Mouse (Mus musculus) cerebellum, adult 8-10 months (tissue): ENCODE results near the gene Adamts2.
A peak's percentile ranks its signal among the peaks of the same experiment; 100 is the strongest.

Experiments
- DNase-seq: peaks from one replicate; pipeline ENCODE4 v3.0.0; 2022

Gene Adamts2

DNA sequence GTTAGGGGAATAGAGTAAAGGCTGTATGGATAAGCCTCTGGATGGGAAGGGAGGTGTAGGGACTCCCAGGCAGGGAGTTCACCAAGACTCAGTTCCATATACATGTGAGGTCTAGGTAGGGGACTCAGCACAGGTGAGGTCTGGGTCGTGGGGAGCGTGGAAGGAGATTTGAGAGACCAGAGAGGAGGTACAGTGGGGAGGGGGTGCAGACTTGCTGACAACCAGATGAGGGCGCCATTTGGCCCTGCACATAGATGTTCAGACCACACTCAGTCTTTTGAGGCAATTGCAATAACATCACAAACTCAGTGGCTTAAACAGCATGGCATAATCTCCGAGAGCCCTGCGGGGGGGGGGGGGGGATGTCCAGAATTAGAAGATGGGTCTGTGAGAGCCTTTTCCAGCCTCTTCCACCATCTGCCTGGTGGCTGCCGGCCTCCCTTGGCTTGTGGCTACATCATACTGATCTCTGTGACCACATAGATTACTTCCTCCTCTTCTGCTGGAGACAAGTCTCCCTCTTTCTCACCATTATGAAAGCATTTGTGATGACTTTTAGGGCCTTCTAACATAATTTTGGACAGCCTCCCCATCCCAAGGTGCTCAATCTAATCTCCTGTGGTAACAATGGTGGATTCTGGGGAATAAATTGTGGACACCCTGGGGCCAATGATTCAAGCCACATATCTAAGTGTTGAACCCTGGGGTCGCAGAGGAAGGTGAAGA lies 71.8 kb downstream of the Adamts2 start:
- peak; percentile 46 for DNase-seq

DNA sequence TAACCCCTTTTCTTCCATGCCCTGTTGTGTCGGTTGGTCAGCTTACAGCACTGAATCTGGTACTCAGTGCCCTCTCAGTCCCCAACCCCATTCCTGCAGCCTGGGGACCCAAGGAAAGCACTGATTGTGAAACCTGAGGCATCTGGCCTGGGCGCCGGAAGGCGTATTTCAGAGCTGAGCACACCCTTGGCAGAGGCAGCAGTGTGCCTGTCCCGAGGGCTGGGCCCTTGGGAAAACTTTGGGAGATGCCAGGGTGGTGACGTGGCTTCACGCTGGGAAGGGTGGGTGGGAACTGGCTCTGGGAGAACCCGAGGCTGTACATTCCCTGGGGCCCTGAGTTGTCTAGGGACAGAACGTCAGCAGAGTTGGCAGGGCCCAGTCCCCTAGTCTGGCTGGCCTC lies 72.5 kb downstream of the Adamts2 start:
- DNase-seq: no peak

DNA sequence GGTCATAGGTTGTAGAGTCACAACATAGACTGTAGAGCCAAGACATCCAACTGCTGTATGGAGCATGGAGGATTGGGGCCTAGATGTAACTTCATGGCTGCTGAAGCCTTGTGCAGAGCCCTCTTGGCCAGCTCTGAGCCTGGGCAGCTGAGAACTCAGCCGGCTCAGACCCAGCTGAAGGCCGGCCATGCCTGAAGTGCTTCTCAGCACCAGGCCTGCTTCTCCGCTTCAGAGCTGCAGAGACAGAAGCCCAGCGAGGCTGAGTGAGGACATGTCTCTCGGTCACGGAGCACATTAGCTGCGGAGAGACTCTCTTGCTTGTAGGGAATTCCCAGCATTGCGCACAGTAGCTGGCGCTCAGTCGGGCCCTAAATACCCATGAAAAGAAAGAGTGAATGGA lies 76.8 kb downstream of the Adamts2 start:
- no peak for DNase-seq

DNA sequence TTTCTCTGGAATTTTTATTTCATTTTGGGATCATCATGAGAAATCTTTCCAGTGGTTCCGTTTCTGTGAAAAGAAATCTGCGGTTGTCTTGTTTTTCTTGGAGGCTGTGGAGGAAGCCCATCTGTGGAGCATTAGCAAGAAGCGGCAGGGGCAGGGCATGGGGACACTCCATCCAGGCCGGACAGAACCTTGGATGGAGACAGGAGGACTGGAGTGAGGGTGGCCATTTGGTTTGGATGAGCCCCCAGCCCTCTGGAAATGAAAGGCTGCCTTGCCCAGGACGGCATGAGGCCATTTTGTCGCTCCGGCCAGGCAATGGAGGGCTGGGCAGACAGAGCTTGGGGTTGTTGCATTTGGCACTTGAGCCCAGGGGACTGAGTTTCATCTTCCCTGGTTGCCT lies 80.1 kb downstream of the Adamts2 start:
- no peak for DNase-seq

DNA sequence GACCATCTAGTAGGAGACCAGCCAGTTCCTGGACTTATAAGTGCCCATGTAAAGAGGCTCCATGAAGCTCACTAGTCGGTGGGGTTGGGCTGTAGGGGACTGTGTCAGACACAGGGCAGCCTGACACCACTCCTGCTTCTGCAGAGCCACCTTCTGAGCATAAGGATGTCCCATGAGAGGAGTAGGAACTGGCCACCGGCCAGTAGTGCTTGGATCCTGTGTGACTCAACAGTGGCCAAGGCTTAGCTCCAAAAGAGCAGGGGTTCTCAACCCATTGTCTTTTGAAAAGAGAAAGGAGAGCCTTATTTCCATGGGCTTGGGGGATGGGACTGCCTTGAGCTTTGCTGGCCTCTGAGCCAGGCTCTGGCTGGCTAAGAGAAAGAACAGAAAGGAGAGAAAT lies 81.9 kb downstream of the Adamts2 start:
- DNase-seq: no peak

DNA sequence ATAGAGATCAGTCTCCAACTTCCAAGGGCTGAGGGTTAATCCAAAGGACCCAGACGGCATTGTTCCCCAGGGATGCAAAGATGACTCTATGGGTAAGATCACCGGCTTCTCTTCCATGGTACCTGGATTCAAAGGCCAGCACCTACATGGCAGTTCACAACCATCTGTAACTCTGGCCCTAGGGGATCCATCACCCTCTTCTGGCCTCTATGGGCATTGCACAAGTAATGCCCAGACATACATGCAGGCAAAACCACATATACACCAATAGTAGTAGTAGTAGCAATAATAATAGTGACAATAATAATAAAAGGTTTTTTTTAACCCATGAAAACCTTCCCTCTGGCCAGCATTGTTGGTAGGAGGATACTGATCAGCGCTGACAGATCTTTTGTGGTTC lies 86.7 kb downstream of the Adamts2 start:
- DNase-seq: no peak

DNA sequence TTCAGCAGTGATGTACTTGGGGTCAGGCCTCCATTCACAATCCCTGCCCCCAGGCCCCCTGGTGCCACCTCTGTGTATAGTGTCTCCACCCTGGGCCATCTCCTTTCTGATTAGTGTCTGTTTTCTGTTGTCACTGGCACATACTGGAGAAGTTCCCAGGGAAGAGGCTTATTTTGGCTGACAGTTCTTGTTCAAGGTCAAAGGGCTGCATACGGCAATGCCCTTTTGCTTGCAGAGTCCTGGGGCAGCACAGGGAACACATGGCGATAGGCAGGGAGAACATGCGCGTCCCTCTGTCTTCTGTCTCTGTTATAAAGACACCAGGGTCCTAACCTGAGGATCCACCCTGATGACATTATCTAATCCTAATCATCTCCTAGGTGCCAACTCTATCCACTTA lies 87.8 kb downstream of the Adamts2 start:
- DNase-seq: no peak

DNA sequence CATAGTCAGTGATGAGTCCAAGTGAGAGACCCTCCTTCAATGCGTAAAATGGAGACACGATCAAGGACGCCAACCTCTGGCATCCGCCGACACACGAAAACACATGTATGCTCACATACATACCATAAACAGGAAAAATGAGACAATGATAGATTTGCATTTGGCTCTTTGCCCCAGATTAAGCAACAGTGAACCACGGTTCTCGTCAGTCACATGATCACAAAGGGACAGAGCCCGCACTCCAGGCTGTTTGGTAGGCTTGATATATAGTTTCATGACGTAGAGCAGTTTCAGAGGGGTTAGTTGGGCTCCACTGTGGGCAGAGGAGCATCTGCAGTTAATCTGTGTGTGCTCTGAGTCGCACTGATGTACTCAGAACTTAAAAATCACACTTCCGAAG lies 98.1 kb downstream of the Adamts2 start:
- no peak for DNase-seq

DNA sequence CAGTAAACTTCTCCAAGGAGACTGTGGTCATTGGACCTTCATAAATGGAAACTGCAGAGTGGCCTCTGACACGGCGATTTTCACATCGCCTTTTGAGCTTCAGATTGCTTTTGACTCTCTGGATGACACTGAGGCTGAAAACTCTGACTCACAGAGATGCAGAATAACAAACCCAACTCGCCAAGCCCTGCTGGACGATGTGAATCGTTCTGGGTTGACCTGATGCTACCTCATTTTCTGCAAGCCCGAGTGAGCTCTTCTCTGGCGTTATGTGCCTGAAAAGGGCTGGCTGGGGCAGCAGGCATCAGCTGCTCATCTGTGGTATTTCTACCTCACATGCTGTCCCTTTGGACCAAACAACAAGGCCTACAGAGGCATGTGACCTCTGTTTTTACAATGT lies 98.6 kb downstream of the Adamts2 start:
- no peak for DNase-seq

DNA sequence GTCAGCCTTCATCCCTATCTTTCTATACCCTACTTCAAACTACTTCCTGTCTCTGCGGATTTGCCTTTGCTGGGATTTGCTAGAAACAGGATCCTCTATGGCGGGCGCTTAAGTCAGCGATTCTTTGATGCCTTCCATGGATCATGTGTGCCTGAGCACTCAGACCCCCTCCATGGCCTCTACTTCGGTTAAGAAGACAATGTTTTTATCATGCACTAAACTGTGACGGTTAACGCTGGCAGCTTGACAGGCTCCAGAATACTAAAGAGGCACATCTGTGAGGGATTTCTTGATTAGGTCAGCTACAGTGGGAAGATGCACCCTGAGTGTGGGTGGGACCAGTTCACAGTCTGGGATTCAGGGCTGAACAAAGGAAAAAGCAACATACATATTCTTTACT lies 101.5 kb downstream of the Adamts2 start:
- DNase-seq: no peak

DNA sequence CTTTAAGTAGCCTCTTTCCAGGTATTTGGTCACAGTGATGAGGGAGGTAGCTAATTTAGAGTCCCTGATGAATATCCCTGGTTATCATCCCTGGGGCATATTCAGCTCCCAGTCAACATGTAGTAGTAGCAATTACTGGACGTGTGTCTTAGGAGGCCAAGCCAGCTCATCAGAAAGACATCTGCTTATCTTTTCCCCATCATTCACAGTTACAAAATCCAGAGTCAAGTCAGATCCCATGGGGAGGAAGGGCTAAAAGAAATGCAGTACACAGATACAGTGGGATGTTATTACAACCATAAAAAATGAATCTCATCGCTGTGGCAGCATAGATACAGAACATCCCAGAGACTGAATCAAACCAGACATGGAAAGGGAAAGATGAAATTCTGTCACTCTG lies 102.6 kb downstream of the Adamts2 start:
- no peak for DNase-seq

DNA sequence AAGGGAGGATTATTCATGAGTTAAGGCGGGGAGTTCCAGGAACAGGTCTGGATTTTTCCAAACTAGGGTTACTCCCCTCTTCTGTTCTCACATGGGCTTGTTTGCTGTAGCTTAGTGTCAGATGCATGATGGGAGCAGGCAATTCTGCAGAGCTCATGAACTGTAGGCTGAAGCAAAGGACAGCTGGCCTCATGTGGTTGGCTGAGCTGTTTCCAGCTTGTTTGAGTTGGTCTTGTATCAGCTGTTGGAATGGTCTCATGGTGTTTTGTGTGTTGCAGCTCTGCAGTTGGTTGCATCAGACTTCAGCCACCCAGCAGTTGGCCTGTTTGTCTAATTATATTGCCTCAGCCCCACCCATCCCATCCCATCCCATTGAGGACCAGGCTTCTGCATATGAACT lies 105.4 kb downstream of the Adamts2 start:
- DNase-seq: no peak

DNA sequence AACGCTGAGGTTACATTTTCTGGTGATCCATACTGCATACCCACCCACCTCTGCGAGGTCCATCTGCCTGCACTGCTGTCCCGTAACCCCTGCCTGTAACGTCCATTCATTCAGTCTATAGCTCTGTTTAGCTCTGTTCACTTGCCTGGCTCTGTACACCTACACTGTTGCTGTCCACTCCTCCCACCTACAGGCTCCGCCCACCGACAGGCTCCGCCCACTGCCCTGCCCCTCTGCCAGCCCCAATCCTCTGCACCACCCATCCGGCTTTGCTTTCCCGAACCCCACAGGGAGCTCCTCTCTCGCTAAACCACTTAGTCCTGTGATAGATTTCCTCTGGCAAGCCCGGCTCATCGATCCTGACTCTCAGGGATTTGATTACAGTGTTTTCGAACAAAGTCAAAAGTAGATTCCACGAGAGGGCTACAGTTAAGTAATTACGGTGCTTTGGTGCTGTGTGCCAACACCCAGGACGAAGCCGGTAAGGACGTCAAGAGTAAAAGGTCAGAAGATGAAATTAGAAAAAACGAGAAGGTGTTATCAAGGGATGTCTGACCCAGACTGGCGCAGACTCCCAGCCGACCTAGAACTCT lies 111.8 kb downstream of the Adamts2 start:
- no peak for DNase-seq

DNA sequence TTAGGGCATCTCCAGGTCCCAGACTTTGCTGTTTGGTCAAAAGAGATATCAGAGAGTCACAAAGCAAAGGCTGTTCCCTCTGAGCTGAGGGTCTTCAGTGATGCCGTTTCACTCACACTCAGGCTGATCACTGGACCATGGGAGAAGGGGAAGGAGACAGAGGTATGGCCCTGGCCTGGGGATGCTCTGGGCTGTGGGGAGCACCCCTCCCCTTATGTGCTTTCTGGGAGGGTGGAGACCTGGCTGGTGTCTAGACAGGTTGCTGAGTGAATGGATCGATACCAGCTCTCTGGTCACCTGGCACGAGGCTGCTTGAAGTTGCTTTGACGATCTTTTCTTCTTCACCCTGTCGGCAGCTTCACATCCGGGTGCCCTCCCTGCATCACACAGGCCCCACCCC lies 113.2 kb downstream of the Adamts2 start:
- DNase-seq: no peak

DNA sequence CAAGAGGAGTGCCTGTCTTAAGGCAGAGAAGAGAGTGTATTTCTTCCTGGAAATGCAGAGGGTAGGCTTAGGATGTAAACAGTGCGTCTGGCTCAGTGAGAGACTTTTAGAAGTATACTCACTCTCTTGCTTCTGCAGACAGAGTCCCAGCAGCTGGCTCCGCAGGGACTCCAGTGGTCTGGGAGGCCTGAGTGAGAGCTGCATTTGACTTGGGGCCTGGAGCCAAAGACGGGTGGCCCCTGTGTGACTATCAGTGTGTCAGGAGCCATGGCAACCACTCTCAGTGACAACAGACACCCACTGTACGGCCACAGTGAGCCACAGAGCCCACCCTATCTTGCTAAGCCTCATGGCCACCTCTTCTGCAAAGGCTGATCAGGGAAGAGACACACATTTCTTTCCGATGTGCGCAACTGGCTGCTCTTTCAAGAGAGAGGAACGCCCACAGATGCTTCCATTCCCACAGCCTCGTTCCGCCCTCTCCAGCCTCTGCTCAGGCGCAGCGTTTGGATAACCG lies 115.6 kb downstream of the Adamts2 start:
- DNase-seq: no peak

DNA sequence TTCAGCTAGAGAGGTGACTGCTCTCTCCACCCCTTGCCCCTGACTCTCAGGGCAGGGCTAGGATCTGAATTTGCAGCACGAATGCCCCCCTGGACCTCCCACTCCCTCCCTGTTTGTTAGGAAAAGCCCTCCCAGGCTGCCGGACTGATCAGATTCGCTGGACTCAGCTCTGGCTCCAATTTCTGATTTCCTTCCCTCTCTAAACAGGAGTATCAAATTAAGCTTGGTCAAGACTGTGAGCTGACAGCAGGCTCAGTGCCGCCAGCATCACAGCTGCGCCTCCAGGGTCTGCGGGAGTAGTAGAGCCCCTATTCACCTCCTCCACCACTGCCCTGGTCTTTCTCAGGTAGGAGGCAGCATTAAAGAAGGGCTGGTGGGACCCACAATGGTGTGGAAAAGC lies 117.0 kb downstream of the Adamts2 start:
- no peak for DNase-seq

DNA sequence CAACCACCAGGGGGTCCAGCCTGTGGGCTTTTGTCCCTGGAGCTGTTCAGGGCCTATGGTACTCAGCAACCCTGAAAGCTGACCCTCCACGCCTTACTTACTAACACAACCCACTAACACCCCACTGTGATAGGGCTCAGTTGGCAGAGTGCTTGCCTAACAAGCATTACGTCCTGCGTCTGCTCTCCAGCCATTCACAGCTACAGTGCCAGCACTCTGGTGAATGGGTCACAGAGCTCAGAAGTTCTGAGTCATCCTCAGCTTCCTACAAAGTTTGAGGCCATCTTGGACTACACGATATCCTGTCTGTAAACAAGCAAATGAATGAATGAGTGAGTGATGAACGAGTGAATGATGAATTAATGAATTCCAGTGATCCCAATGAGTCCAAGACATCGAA lies 118.5 kb downstream of the Adamts2 start:
- DNase-seq: no peak

DNA sequence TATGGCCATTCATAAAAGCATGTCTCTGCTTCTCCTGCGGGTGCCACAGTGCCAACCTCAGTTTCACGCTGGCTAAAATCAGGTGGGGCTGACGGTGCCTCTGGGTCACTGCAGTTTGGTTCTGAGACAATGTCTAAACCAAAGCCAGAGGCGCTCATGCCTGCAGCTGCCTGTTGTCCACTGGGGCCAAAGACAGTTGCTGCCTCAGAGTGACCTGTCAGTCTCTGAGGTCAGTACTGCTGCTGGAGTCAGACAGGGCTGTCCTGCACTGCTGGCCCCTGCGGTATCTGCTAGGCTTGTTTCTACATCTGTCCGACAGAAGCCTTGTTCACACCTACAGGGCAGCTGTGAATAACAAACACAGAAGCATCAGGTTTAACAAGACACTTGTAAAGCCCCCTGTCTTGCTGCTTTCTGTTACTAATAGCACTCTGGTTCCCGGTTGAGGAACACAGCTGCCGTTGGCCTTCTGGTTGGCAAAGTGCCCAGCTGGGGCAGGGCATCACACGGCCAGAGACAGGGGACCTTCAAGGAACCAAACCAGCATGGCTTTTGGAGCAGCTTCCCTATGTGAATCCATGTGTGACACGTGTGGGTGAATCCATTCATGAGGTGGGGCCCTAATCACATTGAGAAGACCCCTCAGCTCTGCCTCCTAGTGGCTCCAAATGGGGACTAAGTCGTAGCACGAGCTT lies 119.1 kb downstream of the Adamts2 start:
- DNase-seq: no peak

DNA sequence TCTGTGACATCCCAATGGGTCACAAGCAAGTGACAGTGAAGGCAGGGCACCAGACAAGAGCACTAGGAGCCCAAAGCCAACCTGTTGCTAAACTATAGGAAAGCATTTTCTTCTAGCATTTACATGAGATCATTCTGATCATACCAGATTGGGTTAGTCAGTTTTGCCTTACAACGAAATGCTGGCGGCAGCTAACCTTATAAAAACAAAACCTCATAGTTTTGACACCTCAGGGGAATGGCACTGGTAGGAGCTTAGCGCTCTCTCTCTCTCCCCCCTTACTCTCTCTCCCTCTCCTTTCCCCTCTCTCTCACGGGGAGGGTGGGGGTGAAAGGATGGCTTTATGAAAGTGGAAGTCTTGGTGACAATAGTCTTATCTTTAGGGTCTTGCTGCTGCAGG lies 123.7 kb downstream of the Adamts2 start:
- DNase-seq: no peak

DNA sequence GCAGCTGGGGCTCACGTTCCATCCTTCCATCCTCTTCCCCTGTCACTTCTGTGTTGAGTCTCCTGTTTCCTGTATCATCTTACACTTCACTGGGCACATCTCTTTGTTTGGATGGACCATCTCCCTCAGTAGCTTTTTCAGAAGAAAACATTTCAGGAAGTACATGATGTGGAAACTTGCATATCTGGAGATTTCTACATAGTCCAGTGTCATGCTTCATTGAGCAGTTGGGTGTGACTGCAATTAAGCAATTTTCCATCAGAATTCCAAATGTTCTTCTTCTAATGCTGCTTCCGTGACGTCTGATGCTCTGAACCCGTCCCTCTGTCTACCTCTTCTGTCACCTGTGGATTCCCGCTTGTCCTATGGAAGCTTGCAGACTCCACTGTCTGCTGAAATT lies 124.2 kb downstream of the Adamts2 start:
- no peak for DNase-seq

DNA sequence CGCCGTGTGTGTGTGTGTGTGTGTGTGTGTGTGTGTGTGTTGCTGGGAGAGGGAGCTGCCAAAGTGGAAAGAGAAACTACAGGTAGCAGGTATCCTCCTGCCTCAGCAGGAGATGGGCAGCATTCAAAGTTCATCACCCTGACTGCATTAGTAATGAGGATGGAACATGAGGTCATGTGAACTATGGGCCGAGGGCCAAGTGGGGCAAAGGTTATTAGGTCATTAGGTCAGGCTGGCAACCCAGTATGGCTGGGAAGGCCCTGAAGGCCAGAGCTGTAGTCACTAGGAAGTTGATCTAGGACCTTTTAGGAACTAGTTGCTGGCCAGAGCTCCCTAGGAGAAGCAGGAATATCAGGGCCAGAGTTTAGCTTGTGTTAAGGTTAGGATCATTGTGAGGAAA lies 131.3 kb downstream of the Adamts2 start:
- DNase-seq: no peak

DNA sequence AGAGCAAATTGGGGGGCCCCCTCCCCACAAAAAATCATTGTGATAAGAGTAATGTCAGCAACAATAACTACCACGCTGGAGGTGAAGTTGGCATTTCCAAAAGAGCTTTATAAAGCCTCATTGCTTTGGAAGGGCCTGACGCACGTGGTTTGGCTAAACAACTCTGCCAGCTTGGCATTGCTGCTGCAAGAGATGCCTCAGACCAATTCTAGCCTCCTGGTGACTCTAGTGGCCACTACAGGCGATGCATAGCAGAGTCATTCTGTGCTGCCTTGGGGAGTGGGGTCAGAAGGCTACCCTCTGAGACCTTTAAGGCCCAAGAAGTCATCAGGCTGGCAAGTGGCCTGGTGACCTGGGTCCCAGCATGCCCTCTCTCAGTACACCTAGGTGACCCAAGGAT lies 132.2 kb downstream of the Adamts2 start:
- DNase-seq: no peak

DNA sequence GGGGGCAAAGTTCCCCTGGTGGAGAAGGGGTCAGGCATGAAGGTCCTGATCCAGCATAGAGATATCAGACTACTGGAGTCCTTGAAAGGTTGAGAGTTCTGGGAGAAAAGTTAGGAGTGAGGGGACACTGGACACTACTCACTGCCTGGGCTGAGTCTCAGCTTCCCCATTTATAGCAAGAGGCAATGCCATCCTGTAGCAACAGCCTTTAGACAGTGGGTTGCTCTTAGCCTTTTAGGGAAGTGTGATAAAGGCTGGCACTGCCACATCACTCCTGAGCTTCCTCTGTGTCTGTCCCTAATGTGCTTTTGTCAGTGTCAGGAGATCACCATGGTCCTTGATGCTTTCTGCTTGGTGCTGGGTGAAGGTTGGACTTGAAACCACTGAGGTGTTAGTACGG lies 134.7 kb downstream of the Adamts2 start:
- no peak for DNase-seq

DNA sequence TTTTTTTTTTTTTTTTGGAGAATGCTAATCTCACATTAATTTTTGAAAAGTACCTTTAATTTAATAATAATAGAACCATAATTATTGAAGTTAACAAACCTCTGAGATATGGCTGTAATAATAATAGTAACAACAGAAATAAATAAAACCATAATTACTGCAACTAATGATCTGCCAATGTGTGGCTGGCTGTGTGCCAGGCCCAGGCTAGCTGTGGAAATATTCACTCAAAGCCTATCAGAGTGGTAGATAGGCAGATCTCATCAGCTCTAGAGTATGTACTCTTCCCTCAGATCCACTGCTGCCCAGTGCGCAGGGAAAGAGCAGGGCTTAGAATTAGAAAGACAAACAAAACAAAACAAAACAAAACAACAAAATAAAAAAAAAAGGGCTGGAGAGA lies 136.6 kb downstream of the Adamts2 start:
- DNase-seq: no peak
